Mouse (Mus musculus): Measurements from ENCODE around the gene Olfr1100.

Gene Olfr1100

DNA sequence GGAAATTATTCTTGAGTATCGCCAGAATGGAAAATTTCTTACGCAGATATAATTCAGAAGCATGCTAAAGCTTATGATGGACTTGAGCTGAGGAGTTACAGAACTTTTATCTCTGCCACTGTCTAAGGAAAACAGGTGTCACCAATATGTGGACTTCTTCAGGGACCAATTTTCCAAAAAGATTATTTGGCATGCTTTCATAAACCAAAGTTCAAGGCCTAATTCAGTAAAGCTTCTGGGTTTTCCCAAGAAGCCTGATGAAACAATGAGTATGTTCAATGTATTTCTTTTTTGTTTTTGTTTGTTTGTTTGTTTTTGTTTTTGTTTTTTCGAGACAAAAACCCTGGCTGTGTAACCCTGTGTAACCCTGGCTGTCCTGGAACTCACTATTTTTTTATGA, at the start of gene Olfr1100:
Olfr1100 (minus strand) TSS at position 101 of the 400 bp plus-strand sequence.
- DNase-seq = no peak

GRCm38 (mm10) chr2:87026980-87027379, 47.2 kb upstream of the Olfr1100 start, which contains the start of gene Olfr1104:
Olfr1104 (minus strand) TSS chr2:87027080.
- DNase-seq = no peak

DNA sequence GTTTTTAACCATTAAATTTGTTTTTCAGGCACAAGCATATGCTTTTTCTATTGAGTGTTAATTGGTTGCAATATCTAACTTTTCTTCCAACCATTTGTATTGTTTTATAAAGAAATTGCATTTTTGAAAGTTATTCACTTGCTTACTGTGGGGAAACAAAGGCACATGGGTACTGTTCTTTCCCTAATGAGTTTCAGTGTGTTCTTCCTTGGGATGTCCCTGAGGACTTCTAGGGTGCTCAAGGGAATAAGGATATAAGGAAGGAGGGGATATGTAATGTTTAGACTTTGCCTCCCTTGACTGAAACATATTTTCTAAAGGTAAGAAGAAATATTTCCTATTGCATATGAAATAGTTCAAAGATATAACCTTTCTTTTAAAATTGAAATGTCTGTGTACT, 18.3 kb upstream of the Olfr1100 start, which contains the start of gene Olfr1102:
Olfr1102 (plus strand) TSS at position 301 of the 400 bp plus-strand sequence.
- DNase-seq = no peak

DNA sequence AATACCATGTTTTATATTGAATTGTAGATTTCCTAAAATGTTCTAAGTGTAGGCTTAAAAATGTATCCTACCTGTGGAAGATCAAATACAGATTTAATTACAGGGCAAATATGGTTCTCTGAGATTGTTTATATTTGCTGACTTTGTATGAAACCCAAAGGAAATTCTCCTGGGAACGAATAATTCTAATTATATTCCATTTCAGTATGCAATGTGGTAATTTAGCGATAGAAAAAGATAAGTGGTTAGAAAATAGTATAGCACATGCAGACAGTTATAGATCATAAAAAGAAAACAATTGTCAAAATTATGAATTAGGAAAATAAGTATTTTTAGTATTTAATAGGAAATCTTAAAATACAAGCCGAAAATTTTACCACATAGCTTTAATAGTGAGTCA, 11.4 kb upstream of the Olfr1100 start, which contains the start of gene Olfr1101:
Olfr1101 (minus strand) TSS at position 101 of the 400 bp plus-strand sequence.
- DNase-seq = no peak

DNA sequence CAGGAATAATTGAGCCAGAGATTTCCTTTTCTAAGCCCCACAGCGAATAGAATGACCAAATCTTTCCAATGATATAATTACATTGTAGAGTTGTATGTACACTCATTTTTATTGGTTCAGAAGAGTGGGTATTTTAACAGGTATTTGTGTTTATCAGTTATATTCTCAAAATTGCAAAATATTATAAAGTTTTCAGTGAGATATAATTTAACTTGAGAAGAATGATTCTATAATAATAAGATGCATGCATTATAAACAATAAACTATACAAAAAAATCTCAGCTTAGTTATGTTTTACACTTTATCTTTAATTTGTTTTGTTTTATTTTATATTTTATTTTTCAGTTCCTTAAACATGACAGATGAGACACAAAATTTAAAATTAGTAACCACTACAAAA, 19.2 kb downstream of the Olfr1100 start, which contains the start of gene Olfr1099:
Olfr1099 (minus strand) TSS at position 101 of the 400 bp plus-strand sequence.
- no peak for DNase-seq

DNA sequence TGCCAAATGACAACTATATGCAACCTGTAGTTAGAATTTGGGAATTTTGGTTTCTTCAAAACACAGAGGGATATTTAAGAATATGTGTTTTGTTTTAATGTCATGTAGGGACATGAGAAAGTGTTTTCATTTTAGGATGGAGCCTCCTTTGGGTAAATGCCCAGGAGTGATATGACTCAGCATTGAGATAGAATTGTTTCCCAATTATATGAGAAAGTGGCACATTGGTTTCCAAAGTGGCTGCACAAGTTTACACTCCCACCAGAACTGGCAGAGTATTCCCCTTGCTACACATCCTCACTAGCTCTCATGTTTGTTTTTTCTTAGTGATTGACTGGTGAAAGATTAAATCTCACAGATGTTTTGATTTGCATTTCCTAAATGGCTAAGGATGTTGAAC, 53.2 kb downstream of the Olfr1100 start:
- no peak for DNase-seq
